Mouse (Mus musculus): Measurements from ENCODE around the gene Bricd5.

The Bricd5 gene

DNA sequence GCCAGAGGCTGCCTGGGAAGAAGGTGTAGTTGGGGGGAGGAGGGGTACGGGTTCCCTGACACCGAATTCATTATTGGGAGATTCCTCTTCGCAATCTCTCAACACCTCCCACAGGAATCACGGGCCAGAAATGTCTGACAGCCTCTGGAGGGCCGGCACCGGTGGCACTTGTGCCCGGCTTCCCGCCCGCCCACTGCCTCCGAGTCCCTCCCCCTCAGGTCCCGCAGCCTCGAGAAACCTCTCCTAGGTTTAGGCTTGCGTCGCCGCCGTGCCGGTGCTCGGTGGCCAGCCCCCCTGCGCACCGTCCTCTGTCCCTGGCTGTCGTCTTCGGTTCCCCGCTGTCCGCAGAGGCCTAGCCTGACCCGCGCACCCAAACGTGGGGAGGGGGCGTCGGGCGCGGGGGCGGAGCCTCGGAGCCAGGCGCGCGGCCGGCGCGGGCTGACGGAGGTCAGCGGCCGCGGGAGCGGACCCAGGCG is 14.5 kb downstream of the Bricd5 start, which contains the start of gene Caskin1:
Gene Caskin1, plus strand, starts transcription at position 416 of the 476 bp plus-strand sequence.
- DNase-seq (ENCODE audit: low read depth, low spot score), result peak; percentile 23
- H3K36me3 ChIP-seq (ENCODE audit: control insufficient read depth, insufficient read depth, low read length, poor library complexity, severe bottlenecking), result no peaks in the 10 kb centered on the region

DNA sequence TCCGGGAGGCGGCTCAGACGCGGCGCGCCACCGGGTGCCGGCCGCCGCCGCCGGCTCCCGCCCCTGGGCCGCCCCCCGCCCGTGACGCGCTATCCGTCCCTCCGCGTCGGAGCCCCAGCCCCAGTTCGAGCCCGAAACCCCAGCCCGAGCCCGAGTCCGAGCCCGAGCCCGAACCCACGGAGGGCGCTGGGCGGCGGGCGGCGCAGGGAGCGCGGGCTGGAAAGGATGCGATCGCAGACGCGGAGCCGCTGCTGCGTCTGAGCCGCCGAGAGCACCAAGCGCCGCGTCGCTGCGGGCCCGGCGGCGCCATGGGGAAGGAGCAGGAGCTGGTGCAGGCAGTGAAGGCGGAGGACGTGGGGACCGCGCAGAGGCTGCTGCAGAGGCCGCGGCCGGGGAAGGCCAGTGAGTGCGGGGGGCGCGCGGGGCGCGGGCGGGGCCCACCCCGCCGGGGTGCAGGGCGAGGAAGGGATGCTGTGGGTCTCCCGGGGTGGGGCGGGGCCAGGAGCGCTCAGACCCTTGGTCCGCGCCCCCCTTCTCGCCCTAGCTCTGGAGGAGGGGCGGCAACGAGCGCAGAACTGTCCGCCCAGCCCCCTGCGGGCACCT is 15.1 kb downstream of the Bricd5 start:
- DNase-seq (ENCODE audit: low read depth, low spot score), result peak; percentile 35
- Histone ChIP-seq H3K36me3 (ENCODE audit: control insufficient read depth, insufficient read depth, low read length, poor library complexity, severe bottlenecking) (no peaks in the 10 kb centered on the region), H3K27me3 (ENCODE audit: control insufficient read depth, insufficient read depth, low read length, poor library complexity, severe bottlenecking) (0 out of 2 replicates have a peak, but pooled peaks cover 2% of the 10 kb centered on the region)

More for the DNA sequence above, 14.5 kb downstream of the Bricd5 start, which contains the start of gene Caskin1:
- 0 out of 2 replicates have a peak, but pooled peaks cover 2% of the 10 kb centered on the region for H3K27me3 ChIP-seq (ENCODE audit: control insufficient read depth, insufficient read depth, low read length, poor library complexity, severe bottlenecking)

GRCm38 (mm10) chr17:24489265-24490030 is 15.8 kb downstream of the Bricd5 start:
- no peak for DNase-seq (ENCODE audit: low read depth, low spot score)
- Histone ChIP-seq H3K27me3 (ENCODE audit: control insufficient read depth, insufficient read depth, low read length, poor library complexity, severe bottlenecking) (0 out of 2 replicates have a peak, but pooled peaks cover 2% of the 10 kb centered on the region), H3K36me3 (ENCODE audit: control insufficient read depth, insufficient read depth, low read length, poor library complexity, severe bottlenecking) (no peaks in the 10 kb centered on the region)

DNA sequence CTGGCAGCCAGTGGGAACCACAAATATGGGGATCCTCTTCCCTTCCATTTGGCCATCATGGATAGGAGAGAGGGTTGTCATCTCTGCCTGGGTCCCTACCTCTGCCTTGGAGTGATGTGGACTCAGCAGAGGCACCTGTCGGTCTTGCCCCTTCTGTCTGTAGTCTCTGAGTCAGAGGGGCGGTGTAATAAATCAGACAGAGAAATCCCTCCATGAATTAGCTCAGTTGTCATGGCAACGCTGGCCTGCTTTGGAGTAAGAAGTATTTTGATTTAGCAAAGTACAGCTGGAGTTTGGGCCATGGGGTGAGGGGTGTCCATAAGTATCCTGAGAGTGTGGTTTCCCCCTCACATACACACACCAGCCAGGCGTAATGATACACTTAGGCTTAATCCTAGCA is 16.7 kb downstream of the Bricd5 start:
- 0 out of 2 replicates have a peak, but pooled peaks cover 2% of the 10 kb centered on the region for H3K27me3 ChIP-seq (ENCODE audit: control insufficient read depth, insufficient read depth, low read length, poor library complexity, severe bottlenecking)
- no peak for DNase-seq (ENCODE audit: low read depth, low spot score)
- H3K36me3 ChIP-seq (ENCODE audit: control insufficient read depth, insufficient read depth, low read length, poor library complexity, severe bottlenecking), result no peaks in the 10 kb centered on the region

DNA sequence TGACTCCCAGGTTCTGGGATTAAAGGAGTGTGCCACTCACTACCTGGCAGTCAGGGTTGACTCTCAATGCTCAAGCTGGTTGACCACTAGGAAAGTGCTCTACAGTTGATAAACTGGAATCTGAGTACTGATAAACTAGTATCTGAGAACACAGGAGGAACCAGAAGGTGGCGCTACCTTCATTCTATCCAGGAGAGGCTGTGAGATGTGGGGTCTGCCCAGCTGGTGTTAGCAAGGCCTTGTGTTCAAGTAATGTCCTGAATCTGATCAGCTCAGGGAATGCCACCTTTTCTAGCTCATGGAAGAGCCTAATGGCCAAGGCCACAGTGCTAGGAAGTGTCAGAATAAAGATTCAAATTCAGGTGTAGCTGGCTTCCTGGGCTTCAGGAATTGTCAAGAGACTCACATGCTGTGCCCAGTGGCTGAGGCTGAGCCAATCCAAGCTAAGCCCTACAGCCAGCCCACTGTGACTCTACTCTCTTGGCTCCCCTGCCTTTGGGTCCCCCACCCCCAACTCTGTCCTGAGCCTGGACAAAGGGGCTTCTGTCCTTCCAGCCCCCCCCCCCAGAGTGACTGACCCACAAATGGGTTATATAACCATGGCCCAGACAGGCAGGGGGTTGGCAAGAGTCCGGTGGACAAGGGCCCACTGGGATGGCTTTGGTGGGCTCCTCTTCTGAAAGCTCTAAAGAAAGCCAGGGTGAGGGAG is 21.1 kb downstream of the Bricd5 start:
- H3K27me3 ChIP-seq (ENCODE audit: control insufficient read depth, insufficient read depth, low read length, poor library complexity, severe bottlenecking), result no peaks in the 10 kb centered on the region
- peak; percentile 76 for DNase-seq (ENCODE audit: low read depth, low spot score)
- no peaks in the 10 kb centered on the region for H3K36me3 ChIP-seq (ENCODE audit: control insufficient read depth, insufficient read depth, low read length, poor library complexity, severe bottlenecking)

DNA sequence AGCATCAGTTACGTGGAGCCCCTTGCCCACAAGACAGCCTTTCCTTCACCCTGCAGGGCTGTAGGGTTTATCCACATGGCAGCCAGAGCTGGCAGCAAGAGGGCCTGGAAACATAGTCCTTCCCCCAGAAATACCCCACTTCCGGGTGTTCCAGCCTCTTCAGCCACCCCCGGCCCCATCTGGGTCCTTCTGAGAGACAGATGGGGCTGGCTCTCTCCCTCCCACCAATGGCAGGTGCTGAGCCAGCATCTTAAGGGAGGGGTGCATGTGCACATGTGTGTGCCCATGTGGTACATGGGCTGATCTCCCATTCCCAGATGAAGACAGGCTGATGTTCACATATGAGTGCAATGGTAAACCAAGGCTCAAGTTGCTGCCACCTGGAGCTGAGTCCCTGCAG is 21.8 kb downstream of the Bricd5 start:
- no peaks in the 10 kb centered on the region for H3K36me3 ChIP-seq (ENCODE audit: control insufficient read depth, insufficient read depth, low read length, poor library complexity, severe bottlenecking)
- DNase-seq (ENCODE audit: low read depth, low spot score), result no peak
- no peaks in the 10 kb centered on the region for H3K27me3 ChIP-seq (ENCODE audit: control insufficient read depth, insufficient read depth, low read length, poor library complexity, severe bottlenecking)

DNA sequence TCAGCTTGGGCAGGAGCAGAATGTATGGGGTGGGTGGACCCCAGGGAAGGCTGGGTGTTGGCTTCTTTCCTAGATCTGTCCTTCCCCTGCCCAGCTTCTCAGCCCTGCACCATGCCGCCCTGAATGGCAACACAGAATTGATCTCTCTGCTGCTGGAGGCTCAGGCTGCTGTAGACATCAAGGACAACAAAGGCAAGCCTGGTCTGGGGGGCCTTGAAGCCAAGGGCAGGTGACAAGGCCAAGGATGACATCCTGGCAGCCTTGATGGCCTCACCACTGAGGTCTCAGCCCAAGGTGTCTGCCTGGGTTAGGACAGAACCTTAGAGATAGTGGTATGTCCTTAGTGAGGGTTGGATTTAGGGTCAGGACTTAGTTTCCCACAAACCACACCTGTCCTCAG is 22.3 kb downstream of the Bricd5 start:
- DNase-seq (ENCODE audit: low read depth, low spot score), result no peak
- H3K27me3 ChIP-seq (ENCODE audit: control insufficient read depth, insufficient read depth, low read length, poor library complexity, severe bottlenecking), result no peaks in the 10 kb centered on the region
- H3K36me3 ChIP-seq (ENCODE audit: control insufficient read depth, insufficient read depth, low read length, poor library complexity, severe bottlenecking), result no peaks in the 10 kb centered on the region

GRCm38 (mm10) chr17:24502208-24502607 is 28.5 kb downstream of the Bricd5 start:
- Histone ChIP-seq H3K27me3 (ENCODE audit: control insufficient read depth, insufficient read depth, low read length, poor library complexity, severe bottlenecking) (no peaks in the 10 kb centered on the region), H3K36me3 (ENCODE audit: control insufficient read depth, insufficient read depth, low read length, poor library complexity, severe bottlenecking) (no peaks in the 10 kb centered on the region)
- DNase-seq (ENCODE audit: low read depth, low spot score), result no peak

- H3K36me3 ChIP-seq (ENCODE audit: control insufficient read depth, insufficient read depth, low read length, poor library complexity, severe bottlenecking), result no peaks in the 10 kb centered on the region
- no peak for DNase-seq (ENCODE audit: low read depth, low spot score)
- H3K27me3 ChIP-seq (ENCODE audit: control insufficient read depth, insufficient read depth, low read length, poor library complexity, severe bottlenecking), result no peaks in the 10 kb centered on the region
Measured at GRCm38 (mm10) chr17:24504085-24504484, 30.4 kb downstream of the Bricd5 start.

GRCm38 (mm10) chr17:24505286-24505955 is 31.7 kb downstream of the Bricd5 start:
- no peaks in the 10 kb centered on the region for H3K27me3 ChIP-seq (ENCODE audit: control insufficient read depth, insufficient read depth, low read length, poor library complexity, severe bottlenecking)
- no peak for DNase-seq (ENCODE audit: low read depth, low spot score)
- H3K36me3 ChIP-seq (ENCODE audit: control insufficient read depth, insufficient read depth, low read length, poor library complexity, severe bottlenecking), result peaks cover 4% of the 10 kb centered on the region; the same call in 1 of the 2 replicates

DNA sequence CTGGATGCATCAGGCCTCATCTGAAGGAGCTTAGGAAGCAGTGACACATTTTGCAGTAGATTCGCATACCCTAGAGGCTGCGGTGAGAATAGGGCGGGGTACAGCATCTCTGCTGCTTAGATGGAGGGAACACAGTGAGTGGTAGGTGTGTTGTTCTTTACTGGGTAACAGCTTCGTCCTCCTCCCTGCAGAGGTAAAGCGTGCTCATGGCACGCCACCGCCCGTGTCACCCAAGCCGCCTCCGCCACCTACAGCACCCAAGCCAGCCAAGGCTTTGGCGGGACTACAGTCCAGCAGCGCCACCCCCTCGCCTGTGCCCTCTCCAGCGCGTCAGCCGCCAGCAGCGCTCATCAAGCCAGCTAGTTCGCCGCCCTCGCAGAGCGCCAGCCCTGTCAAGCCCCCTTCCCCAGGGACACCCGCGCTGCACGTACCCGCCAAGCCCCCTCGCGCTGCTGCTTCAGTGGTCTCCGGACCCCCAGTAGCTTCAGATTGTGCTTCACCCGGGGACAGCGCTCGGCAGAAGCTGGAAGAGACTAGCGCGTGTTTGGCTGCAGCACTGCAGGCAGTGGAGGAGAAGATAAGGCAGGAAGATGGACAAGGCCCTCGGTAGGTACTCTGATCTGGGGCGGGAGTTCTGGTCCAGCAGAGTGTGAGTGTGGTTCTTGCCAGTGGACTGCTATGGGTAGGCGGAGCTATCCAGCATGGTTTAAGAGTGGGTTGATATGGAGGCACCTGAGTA is 32.8 kb downstream of the Bricd5 start:
- DNase-seq (ENCODE audit: low read depth, low spot score), result no peak
- no peaks in the 10 kb centered on the region for H3K27me3 ChIP-seq (ENCODE audit: control insufficient read depth, insufficient read depth, low read length, poor library complexity, severe bottlenecking)
- H3K36me3 ChIP-seq (ENCODE audit: control insufficient read depth, insufficient read depth, low read length, poor library complexity, severe bottlenecking), result peaks cover 4% of the 10 kb centered on the region; the same call in 1 of the 2 replicates

DNA sequence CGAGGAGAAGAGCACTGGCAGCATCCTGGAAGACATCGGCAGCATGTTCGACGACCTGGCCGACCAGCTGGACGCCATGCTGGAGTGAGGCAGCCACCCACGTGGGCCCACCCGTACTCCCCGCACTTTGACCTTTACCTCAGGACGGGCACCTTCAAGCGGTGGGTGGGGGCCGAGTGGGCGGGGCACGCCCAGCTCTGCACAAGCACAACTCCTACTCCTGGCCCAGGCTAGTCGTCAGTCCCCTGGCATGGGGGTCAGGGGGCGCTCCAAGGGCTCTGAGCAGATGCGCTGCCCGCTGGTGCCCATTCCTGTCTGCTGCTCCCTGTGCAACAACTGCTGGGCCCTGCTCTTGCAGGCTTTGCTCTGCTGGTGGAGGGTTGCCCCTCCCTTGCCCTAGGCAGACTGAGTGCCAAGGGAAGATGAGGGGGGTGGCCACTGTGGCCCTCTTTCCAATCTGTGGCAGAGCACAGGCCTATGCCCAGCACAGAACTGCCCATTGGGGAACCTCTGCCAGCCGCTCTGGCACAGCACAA is 33.5 kb downstream of the Bricd5 start:
- H3K27me3 ChIP-seq (ENCODE audit: control insufficient read depth, insufficient read depth, low read length, poor library complexity, severe bottlenecking), result no peaks in the 10 kb centered on the region
- DNase-seq (ENCODE audit: low read depth, low spot score), result no peak
- peaks cover 4% of the 10 kb centered on the region; the same call in 1 of the 2 replicates for H3K36me3 ChIP-seq (ENCODE audit: control insufficient read depth, insufficient read depth, low read length, poor library complexity, severe bottlenecking)

GRCm38 (mm10) chr17:24507806-24508460 is 34.2 kb downstream of the Bricd5 start:
- Histone ChIP-seq H3K27me3 (ENCODE audit: control insufficient read depth, insufficient read depth, low read length, poor library complexity, severe bottlenecking) (no peaks in the 10 kb centered on the region), H3K36me3 (ENCODE audit: control insufficient read depth, insufficient read depth, low read length, poor library complexity, severe bottlenecking) (peaks cover 4% of the 10 kb centered on the region; the same call in 1 of the 2 replicates)
- DNase-seq (ENCODE audit: low read depth, low spot score), result no peak

Data from splenic B cell, adult 2 months (primary cell).